Mouse (Mus musculus) splenic B cell, adult 2 months (primary cell): ENCODE measurements around the gene Slc25a24.

Experiments
- DNase-seq: peaks from one replicate; pipeline ENCODE4 v3.0.0-alpha.2; 2011; ENCODE audit warnings: low read depth, low spot score
- H3K27me3 ChIP-seq: 2 replicates; pipeline ENCODE4 v1.6.1; 2012; ENCODE audit warnings: mild to moderate bottlenecking, low read length, moderate library complexity, mixed read lengths; ENCODE audit not compliant: control insufficient read depth, poor library complexity, insufficient read depth, severe bottlenecking
- H3K36me3 ChIP-seq: 2 replicates; pipeline ENCODE4 v1.6.1; 2012; ENCODE audit warnings: mild to moderate bottlenecking, low read length, moderate library complexity, mixed read lengths; ENCODE audit not compliant: control insufficient read depth, poor library complexity, insufficient read depth, severe bottlenecking

Gene Slc25a24

GRCm38 (mm10) chr3:109122641-109123530 is at the start of gene Slc25a24:
Slc25a24 (plus strand) TSS chr3:109123149.
- Histone ChIP-seq H3K27me3 (no peaks in the 10 kb centered on the region), H3K36me3 (no peaks in the 10 kb centered on the region)
- peak; percentile 47 for DNase-seq

GRCm38 (mm10) chr3:109080169-109080568 is 42.8 kb upstream of the Slc25a24 start, which contains the start of gene Slc25a54:
Slc25a54 (plus strand) TSS chr3:109080469.
- DNase-seq: no peak
- Histone ChIP-seq H3K27me3 (no peaks in the 10 kb centered on the region), H3K36me3 (no peaks in the 10 kb centered on the region)

DNA sequence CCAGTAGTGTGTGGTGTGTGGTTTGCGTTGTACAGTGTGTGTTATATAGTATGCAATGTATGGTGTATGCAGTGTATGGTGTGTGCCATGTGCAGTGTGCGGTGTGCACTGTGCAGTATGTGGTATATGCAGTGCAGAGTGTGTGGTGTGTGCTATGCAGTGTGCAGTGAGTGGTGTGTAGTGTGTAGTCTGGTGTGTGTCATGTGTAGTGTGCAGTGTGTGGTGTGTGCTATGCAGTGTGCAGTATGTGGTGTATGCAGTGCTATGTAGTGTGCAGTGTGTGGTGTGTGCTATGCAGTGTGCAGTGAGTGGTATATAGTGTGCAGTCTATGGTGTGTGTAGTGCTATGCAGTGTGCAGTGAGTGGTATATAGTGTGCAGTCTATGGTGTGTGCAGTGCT is 38.5 kb upstream of the Slc25a24 start:
- H3K27me3 ChIP-seq: no peaks in the 10 kb centered on the region
- no peaks in the 10 kb centered on the region for H3K36me3 ChIP-seq
- DNase-seq: no peak

DNA sequence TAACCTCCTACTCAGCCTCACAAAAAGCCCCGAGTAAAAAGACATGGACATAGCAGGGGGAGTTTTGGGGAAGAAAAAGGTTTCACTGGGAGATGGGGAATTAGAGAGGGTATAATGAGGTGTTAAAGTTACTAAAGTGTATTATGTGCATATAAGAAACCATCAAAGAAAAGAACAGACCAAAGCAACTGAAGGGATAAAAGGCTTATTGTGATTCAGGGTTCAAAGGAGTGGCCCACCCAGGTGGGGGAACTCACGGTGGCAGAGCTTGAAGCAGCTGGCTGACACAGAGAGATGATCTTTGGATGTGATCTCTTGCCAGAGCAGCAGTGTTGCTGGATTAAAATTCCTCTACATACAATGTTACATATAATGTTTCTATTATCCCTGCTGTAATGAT is 34.5 kb upstream of the Slc25a24 start:
- H3K27me3 ChIP-seq: no peaks in the 10 kb centered on the region
- DNase-seq: no peak
- no peaks in the 10 kb centered on the region for H3K36me3 ChIP-seq

DNA sequence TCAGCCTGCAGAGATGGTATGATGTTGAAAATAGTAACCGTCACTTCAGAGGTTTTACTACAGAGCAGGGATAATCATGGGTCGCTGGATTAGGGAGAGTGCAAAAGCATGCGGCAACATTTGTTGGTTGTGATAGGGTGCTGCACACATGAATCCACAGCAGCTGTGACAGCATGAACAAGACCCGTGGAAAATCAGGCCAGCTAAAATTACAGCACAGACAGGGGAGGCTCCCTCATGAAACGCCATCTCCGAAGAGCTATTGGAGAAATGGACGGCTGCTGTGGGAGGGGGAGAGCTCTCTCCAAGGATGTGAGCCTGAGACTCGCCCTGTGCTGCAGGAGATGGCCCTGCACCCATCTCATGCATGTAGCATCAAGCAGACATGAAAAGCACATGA is 18.2 kb upstream of the Slc25a24 start:
- H3K27me3 ChIP-seq: no peaks in the 10 kb centered on the region

DNA sequence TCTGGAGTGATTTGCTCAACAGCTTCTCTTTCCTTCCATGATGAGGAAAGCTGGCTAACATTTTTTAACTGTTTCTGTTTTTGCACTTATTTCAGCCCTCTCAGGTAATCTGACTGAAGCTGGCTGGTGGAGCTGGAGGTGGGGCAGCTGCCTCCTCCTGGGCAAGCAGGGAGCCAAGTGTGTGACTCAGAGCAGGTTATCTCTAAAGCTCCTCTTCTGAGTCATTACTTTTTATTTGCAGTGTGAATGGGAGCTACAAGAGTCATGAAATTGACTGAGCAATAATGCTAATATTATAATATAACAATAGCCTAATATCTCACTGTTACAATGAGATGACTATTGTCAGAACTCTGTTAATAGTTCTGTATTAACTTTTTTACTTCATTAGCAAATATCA is 5.8 kb upstream of the Slc25a24 start:
- no peaks in the 10 kb centered on the region for H3K36me3 ChIP-seq
- H3K27me3 ChIP-seq: no peaks in the 10 kb centered on the region
- no peak for DNase-seq

More for the DNA sequence above, 18.2 kb upstream of the Slc25a24 start:
- H3K36me3 ChIP-seq: no peaks in the 10 kb centered on the region
- DNase-seq: no peak

DNA sequence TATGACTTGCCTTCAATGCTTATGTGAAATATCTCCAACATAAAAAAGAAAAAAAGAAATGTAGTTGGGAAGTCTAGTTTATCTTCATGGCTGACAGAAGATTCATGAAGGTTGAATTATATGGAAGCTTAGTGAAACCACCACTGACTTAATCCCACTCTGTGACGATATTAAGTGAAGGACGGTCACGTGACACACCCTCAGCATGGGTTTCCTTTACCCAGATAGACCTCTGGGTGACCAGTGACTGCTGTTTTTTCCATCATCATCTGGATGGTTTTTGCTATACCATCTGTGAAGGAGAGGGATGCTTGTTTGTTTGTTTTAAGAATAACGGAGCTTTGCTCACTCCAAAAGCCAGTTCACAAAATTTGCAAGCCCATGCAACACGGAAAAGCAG is 3.4 kb upstream of the Slc25a24 start:
- DNase-seq: no peak
- H3K27me3 ChIP-seq: no peaks in the 10 kb centered on the region
- H3K36me3 ChIP-seq: no peaks in the 10 kb centered on the region

GRCm38 (mm10) chr3:109119973-109120372 is 3.0 kb upstream of the Slc25a24 start:
- Histone ChIP-seq H3K36me3 (no peaks in the 10 kb centered on the region), H3K27me3 (no peaks in the 10 kb centered on the region)
- DNase-seq: no peak

DNA sequence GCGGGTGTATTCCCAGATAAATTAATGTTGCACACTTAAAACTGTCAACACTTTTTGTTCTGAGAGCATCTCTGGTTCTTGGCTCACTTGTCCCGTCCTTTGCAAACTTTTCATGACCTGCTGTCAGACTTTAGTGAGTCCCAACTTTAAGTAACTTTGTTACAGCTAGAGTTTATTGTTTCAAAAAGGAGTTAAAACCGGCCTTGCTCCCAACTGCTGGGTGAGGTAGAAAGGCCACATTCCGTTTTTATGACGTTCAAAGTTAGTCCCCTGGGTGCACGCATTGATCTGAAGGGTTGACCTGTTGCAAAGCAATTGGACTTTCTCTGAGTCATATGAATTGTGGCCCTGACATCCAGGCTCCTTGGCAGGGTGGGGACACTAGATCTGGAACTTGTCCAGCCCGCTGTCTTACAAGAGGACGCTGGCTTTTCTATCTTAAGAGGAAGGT is 607 bp downstream of the Slc25a24 start:
- Histone ChIP-seq H3K36me3 (no peaks in the 10 kb centered on the region), H3K27me3 (no peaks in the 10 kb centered on the region)
- DNase-seq: no peak

DNA sequence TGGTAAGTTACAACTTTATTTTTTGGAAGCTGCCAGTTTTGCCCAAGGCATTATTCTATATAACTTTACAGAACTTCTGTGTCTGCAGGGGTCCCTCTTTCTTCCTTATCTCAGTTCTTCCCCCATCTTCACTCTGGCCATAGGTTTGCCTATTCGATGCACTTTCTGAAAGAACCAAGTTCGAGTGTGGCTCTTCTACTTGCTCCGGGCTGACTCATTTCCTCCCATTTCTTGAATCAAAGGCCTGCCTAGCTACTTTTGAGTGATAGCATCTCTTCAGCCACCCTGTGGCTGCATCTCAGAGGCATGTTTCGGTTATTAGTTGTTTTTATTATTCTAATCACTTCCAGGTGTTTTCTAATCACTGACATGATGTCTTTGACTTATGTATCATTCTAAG is 1.1 kb downstream of the Slc25a24 start:
- Histone ChIP-seq H3K36me3 (no peaks in the 10 kb centered on the region), H3K27me3 (no peaks in the 10 kb centered on the region)
- no peak for DNase-seq

DNA sequence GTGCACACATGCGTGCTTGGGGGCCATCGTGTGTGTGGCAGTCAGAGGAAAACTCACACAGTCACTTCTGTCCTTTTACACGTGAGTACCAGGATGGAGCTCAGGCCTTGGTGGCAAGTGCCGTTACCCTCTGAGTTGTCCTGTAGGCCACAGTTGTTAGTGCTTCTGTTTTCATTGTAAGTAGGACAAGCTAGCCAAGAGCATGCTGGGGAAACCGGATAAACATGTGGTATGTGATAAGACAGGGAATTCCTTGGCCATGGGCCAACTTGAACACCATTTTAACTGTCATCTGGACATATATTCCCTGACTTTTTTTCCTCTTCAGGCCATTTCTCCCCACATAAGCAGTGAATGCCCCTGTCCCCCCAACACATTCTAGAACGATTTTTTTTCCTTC is 2.6 kb downstream of the Slc25a24 start:
- no peak for DNase-seq
- no peaks in the 10 kb centered on the region for H3K36me3 ChIP-seq
- no peaks in the 10 kb centered on the region for H3K27me3 ChIP-seq

DNA sequence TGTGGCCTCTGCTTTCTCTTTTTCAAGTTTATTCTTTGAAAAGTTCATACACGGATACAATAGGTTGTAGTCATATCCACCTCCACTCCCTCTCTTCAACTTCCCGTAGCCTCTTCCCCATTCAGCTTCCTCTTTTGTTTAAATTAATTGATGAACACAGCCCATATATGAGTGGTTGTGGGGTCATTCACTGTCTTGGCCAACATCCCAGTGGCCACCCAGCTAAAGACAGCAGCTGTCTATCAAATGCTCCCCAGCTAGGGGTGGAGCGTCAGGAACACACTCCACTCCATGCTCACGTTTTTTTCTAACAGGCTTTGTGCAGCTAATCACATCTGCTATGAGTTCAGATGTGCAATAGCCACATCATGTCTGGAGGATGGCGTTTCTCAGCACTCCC is 6.8 kb downstream of the Slc25a24 start:
- H3K27me3 ChIP-seq: no peaks in the 10 kb centered on the region
- no peak for DNase-seq
- H3K36me3 ChIP-seq: no peaks in the 10 kb centered on the region

- Histone ChIP-seq H3K27me3 (no peaks in the 10 kb centered on the region), H3K36me3 (no peaks in the 10 kb centered on the region)
- no peak for DNase-seq
Measured at GRCm38 (mm10) chr3:109132966-109133365, 10.0 kb downstream of the Slc25a24 start.

GRCm38 (mm10) chr3:109134036-109134435 is 11.1 kb downstream of the Slc25a24 start:
- Histone ChIP-seq H3K36me3 (no peaks in the 10 kb centered on the region), H3K27me3 (no peaks in the 10 kb centered on the region)
- no peak for DNase-seq

GRCm38 (mm10) chr3:109135352-109135751 is 12.4 kb downstream of the Slc25a24 start:
- H3K27me3 ChIP-seq: no peaks in the 10 kb centered on the region
- H3K36me3 ChIP-seq: no peaks in the 10 kb centered on the region
- no peak for DNase-seq
